Mouse (Mus musculus) kidney, adult 2 months (tissue): ENCODE results near the gene Dhrs7b.

Experiments used
- CTCF ChIP-seq: fragments of 200-500 bp; conservative IDR thresholded peaks from 2 replicates; pipeline ENCODE4 v1.5.1; 2011; ENCODE audit warnings: low read depth, mild to moderate bottlenecking, control low read depth, low read length, moderate library complexity, mixed read lengths; ENCODE audit not compliant: insufficient read depth, insufficient read length
- POLR2A ChIP-seq: fragments of 200-500 bp; IDR thresholded peaks from one replicate; pipeline ENCODE4 v1.6.1; 2011; ENCODE audit warnings: low read depth, low read length, control low read depth

- TF ChIP-seq POLR2A: no peak
- no peak for TF ChIP-seq CTCF
Observed at GRCm38 (mm10) chr11:60871409-60871808, 41.0 kb downstream of the Dhrs7b start.
